Mouse (Mus musculus): ENCODE measurements around the gene Ctf1. TPM values are rescaled to one million over a fixed set of nuclear protein-coding genes. Genes with fewer than 3 reads are reported as not detected.

Gene Ctf1
- polyA plus RNA-seq, 1 experiment = 20.1 TPM

- Histone ChIP-seq H3K4me3 (replicated peaks; ENCODE audit: extremely low read depth, low read depth, low read length) (no peak overlapping the region), H3K4me1 (ENCODE audit: control insufficient read depth, insufficient read depth, low read length) (peaks cover 10% of the 10 kb centered on the region; the same call in 1 of the 2 replicates)
- no peak for TF ChIP-seq CTCF (IDR thresholded peaks at IDR 0.05; ENCODE audit: insufficient read depth, low read length)
- no peak for TF ChIP-seq POLR2A (IDR thresholded peaks at IDR 0.05; ENCODE audit: borderline replicate concordance, extremely low read depth, low read depth, low read length)
- DNase-seq = no peak
- 61% methylated on average over 6 of the region's 6 CpGs for WGBS
Measured at GRCm38 (mm10) chr7:127747559-127748234, 35.2 kb downstream of the Ctf1 start.

DNA sequence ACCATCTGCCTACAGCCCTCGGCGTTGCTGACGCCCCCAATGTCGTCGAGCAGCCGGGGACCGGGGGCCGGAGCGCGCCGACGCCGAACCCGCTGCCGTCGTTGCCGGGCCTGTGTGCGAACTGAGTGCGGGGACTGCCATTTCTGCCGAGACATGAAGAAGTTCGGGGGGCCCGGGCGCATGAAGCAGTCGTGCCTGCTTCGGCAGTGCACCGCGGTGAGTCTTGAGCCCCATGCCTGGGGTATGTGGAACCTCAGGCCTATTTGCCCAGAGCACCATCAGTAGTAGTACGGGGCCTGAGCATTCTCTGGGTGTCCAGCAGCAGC lies 35.7 kb downstream of the Ctf1 start:
- no peak for TF ChIP-seq POLR2A (IDR thresholded peaks at IDR 0.05; ENCODE audit: borderline replicate concordance, extremely low read depth, low read depth, low read length)
- no peak for TF ChIP-seq CTCF (IDR thresholded peaks at IDR 0.05; ENCODE audit: insufficient read depth, low read length)
- 94% methylated on average over 28 of the region's 28 CpGs for WGBS
- no peak for DNase-seq

GRCm38 (mm10) chr7:127750131-127751127 lies 37.9 kb downstream of the Ctf1 start:
- no peak for DNase-seq
- WGBS = 79% methylated on average over 19 of the region's 19 CpGs
- Histone ChIP-seq H3K4me3 (replicated peaks; ENCODE audit: extremely low read depth, low read depth, low read length) (no peak overlapping the region), H3K4me1 (ENCODE audit: control insufficient read depth, insufficient read depth, low read length) (peaks cover 2% of the 10 kb centered on the region; the same call in 1 of the 2 replicates)
- no peak for TF ChIP-seq CTCF (IDR thresholded peaks at IDR 0.05; ENCODE audit: insufficient read depth, low read length)
- no peak for TF ChIP-seq POLR2A (IDR thresholded peaks at IDR 0.05; ENCODE audit: borderline replicate concordance, extremely low read depth, low read depth, low read length)

More for the DNA sequence above, 35.7 kb downstream of the Ctf1 start:
- peaks cover 10% of the 10 kb centered on the region; the same call in 1 of the 2 replicates for H3K4me1 ChIP-seq (ENCODE audit: control insufficient read depth, insufficient read depth, low read length)
- no peak overlapping the region for H3K4me3 ChIP-seq (replicated peaks; ENCODE audit: extremely low read depth, low read depth, low read length)

DNA sequence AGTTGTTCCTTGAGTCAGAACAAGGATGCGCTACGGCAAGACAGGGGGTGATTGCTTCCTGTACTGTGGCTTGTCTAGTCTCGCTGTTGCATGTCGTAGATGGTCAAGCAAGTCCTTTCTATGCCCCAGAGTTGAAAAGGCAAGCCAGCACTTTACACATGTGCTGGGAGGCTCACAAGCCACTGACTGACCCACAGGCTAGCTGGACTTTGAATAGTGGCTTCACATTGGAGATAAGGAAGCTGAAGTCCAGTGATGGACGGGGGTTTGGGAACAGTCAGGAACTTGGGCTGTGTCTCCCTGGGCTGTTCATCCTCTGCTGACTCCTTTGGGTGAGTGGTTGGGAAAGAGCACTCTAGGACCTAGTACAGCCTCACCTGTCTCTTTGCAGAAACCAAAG lies 39.1 kb downstream of the Ctf1 start:
- TF ChIP-seq CTCF (IDR thresholded peaks at IDR 0.05; ENCODE audit: insufficient read depth, low read length) (no peak), POLR2A (IDR thresholded peaks at IDR 0.05; ENCODE audit: borderline replicate concordance, extremely low read depth, low read depth, low read length) (no peak)
- WGBS = 93% methylated on average over 5 of the region's 5 CpGs
- peaks cover 2% of the 10 kb centered on the region; the same call in 1 of the 2 replicates for H3K4me1 ChIP-seq (ENCODE audit: control insufficient read depth, insufficient read depth, low read length)
- no peak overlapping the region for H3K4me3 ChIP-seq (replicated peaks; ENCODE audit: extremely low read depth, low read depth, low read length)
- no peak for DNase-seq

- TF ChIP-seq POLR2A (IDR thresholded peaks at IDR 0.05; ENCODE audit: borderline replicate concordance, extremely low read depth, low read depth, low read length) (no peak), CTCF (IDR thresholded peaks at IDR 0.05; ENCODE audit: insufficient read depth, low read length) (no peak)
- Histone ChIP-seq H3K4me3 (replicated peaks; ENCODE audit: extremely low read depth, low read depth, low read length) (no peak overlapping the region), H3K4me1 (ENCODE audit: control insufficient read depth, insufficient read depth, low read length) (peaks cover under 1% of the 10 kb centered on the region; the same call in 1 of the 2 replicates)
- WGBS = 91% methylated on average over 25 of the region's 27 CpGs
- no peak for DNase-seq
Measured at GRCm38 (mm10) chr7:127752069-127752468, 39.5 kb downstream of the Ctf1 start.

DNA sequence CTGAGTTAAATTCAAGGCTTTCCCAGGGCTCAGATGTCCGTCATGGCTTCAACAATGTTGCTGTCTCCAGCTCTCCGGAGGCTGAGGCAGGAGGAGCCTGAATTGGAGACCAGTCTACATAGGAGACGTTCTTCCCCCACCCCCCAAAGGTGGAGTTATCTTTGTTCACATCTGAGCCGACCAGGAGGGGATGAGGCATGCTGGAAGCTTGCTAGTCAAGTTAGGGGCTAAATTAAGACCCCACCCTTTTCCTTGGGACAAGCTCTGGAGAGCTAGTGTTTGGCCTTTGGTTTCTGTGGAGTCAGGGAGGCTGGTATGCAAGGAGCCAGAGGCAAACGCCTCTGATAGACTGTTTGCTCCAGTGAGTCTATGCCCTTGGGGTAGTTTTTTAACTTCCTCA lies 40.6 kb downstream of the Ctf1 start:
- Histone ChIP-seq H3K4me3 (replicated peaks; ENCODE audit: extremely low read depth, low read depth, low read length) (no peak overlapping the region), H3K4me1 (ENCODE audit: control insufficient read depth, insufficient read depth, low read length) (no peaks in the 10 kb centered on the region)
- WGBS = 58% methylated on average over 5 of the region's 5 CpGs
- DNase-seq = no peak
- TF ChIP-seq POLR2A (IDR thresholded peaks at IDR 0.05; ENCODE audit: borderline replicate concordance, extremely low read depth, low read depth, low read length) = no peak
- TF ChIP-seq CTCF (IDR thresholded peaks at IDR 0.05; ENCODE audit: insufficient read depth, low read length) = no peak

DNA sequence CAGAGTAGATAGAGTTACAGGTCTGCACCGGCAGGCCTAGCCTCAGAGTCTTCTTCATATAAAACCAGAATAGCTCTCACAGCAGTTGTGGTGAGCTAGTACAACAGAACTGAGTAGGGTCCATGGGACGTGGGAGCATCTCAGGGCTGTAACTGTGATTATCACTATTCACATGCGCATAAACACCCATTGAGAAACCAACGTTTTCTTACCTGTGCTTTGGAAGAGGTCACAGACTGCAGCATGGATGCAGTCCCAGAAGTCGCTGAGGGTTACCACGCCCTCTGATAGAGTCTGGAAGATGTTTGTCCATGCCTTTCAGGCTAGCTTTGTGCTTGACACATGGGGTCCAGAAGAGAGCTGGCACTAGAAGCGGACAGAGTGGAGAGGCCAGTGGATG lies 41.2 kb downstream of the Ctf1 start:
- WGBS = 86% methylated on average over 7 of the region's 7 CpGs
- Histone ChIP-seq H3K4me1 (ENCODE audit: control insufficient read depth, insufficient read depth, low read length) (no peaks in the 10 kb centered on the region), H3K4me3 (replicated peaks; ENCODE audit: extremely low read depth, low read depth, low read length) (no peak overlapping the region)
- TF ChIP-seq POLR2A (IDR thresholded peaks at IDR 0.05; ENCODE audit: borderline replicate concordance, extremely low read depth, low read depth, low read length) (no peak), CTCF (IDR thresholded peaks at IDR 0.05; ENCODE audit: insufficient read depth, low read length) (no peak)
- no peak for DNase-seq

GRCm38 (mm10) chr7:127759716-127760115 lies 47.2 kb downstream of the Ctf1 start:
- DNase-seq = no peak
- WGBS = 48% methylated on average over 6 of the region's 6 CpGs
- no peaks in the 10 kb centered on the region for H3K4me1 ChIP-seq (ENCODE audit: control insufficient read depth, insufficient read depth, low read length)

GRCm38 (mm10) chr7:127760478-127760877 lies 47.9 kb downstream of the Ctf1 start:
- 77% methylated on average over 3 of the region's 3 CpGs for WGBS
- TF ChIP-seq POLR2A (IDR thresholded peaks at IDR 0.05; ENCODE audit: borderline replicate concordance, extremely low read depth, low read depth, low read length) (no peak), CTCF (IDR thresholded peaks at IDR 0.05; ENCODE audit: insufficient read depth, low read length) (no peak)
- DNase-seq = no peak

More at GRCm38 (mm10) chr7:127759716-127760115, 47.2 kb downstream of the Ctf1 start:
- no peak overlapping the region for H3K4me3 ChIP-seq (replicated peaks; ENCODE audit: extremely low read depth, low read depth, low read length)
- no peak for TF ChIP-seq POLR2A (IDR thresholded peaks at IDR 0.05; ENCODE audit: borderline replicate concordance, extremely low read depth, low read depth, low read length)
- TF ChIP-seq CTCF (IDR thresholded peaks at IDR 0.05; ENCODE audit: insufficient read depth, low read length) = no peak

More at GRCm38 (mm10) chr7:127760478-127760877, 47.9 kb downstream of the Ctf1 start:
- no peak overlapping the region for H3K4me3 ChIP-seq (replicated peaks; ENCODE audit: extremely low read depth, low read depth, low read length)
- no peaks in the 10 kb centered on the region for H3K4me1 ChIP-seq (ENCODE audit: control insufficient read depth, insufficient read depth, low read length)

Data from lung, adult 2 months (tissue).